Mouse (Mus musculus) neural tube, embryonic 13.5 days (tissue): ENCODE data around the gene Cabs1. TPM values are rescaled to one million over a fixed set of nuclear protein-coding genes. Genes with fewer than 3 reads are reported as not detected.

Source experiments
- ATAC-seq: fragments of 200-750 bp; cut with Nextera tagmentation; 2 replicates; pipeline ENCODE4 v1.8.0; 2017; ENCODE audit warnings: low read depth, mild to moderate bottlenecking, moderate TSS enrichment, moderate library complexity
- H3K27ac ChIP-seq: fragments of 300-500 bp; sonication (generic); replicated peaks from 2 replicates; pipeline ENCODE4 v1.5.1; 2015; ENCODE audit warnings: moderate library complexity, mild to moderate bottlenecking, inconsistent platforms
- H3K27me3 ChIP-seq: fragments of 300-500 bp; sonication (generic); 2 replicates; pipeline ENCODE4 v1.6.1; 2015; ENCODE audit warnings: mild to moderate bottlenecking, inconsistent platforms
- H3K36me3 ChIP-seq: fragments of 300-500 bp; sonication (generic); 2 replicates; pipeline ENCODE4 v1.6.1; 2015; ENCODE audit warnings: mild to moderate bottlenecking, inconsistent platforms
- H3K4me1 ChIP-seq: fragments of 300-500 bp; sonication (generic); replicated peaks from 2 replicates; pipeline ENCODE4 v1.6.1; 2015; ENCODE audit warnings: inconsistent platforms
- H3K4me2 ChIP-seq: fragments of 300-500 bp; sonication (generic); 2 replicates; pipeline ENCODE4 v1.6.1; 2015; ENCODE audit warnings: inconsistent platforms, mild to moderate bottlenecking, moderate library complexity
- H3K4me3 ChIP-seq: fragments of 300-500 bp; sonication (generic); 2 replicates; pipeline ENCODE4 v1.5.1; 2015; ENCODE audit warnings: mild to moderate bottlenecking, inconsistent platforms
- H3K9ac ChIP-seq: fragments of 300-500 bp; sonication (generic); 2 replicates; pipeline ENCODE4 v1.6.1; 2015; ENCODE audit warnings: moderate library complexity, mild to moderate bottlenecking, inconsistent platforms
- H3K9me3 ChIP-seq: fragments of 300-500 bp; sonication (generic); 2 replicates; pipeline ENCODE4 v1.6.1; 2016; ENCODE audit warnings: inconsistent platforms
- WGBS: fragments of 180-500 bp; shearing (Covaris S2); methylation state at CpG from one replicate; pipeline ENCODE4 v1.1.7; 2015; 5-methylcytosine and 5-hydroxymethylcytosine counted together
- polyA plus RNA-seq: library from polyadenylated mRNA; unstranded; fragments of >200 nt; fragmentation: Nextera tagmentation; extraction: Ambion mirVana; gene quantifications from 2 replicates; pipeline ENCODE4 v1.2.1, GENCODE M21; 2015

The Cabs1 gene
- polyA plus RNA-seq, result not detected in 2 replicates

DNA sequence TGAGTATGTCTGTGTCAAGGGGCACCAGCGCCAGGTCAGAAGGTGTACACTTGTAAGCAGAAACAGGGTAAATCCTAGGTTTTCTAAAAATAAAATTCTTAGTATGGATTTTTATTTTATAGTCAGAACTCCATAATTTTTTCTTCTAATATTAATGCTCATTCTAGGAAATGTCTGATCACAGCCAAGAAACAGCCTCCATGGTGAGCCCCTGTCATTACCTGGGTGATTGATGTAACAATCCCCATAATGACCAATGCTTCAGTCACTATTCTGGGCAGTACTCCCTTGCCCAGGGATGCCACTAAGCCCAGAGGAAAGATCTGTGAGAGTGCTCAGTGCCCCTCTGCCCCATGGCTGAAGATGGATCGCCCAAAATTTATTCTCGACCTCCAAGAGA is at the start of gene Cabs1:
Cabs1 (plus strand) TSS at position 301 of the 400 bp plus-strand sequence.
- 83% methylated on average over 3 of the region's 3 CpGs for WGBS

GRCm38 (mm10) chr5:87931603-87932002 is 47.6 kb upstream of the Cabs1 start:
- H3K4me2 ChIP-seq, result no peak overlapping the region
- no peaks in the 10 kb centered on the region for H3K4me1 ChIP-seq
- no peak overlapping the region for H3K4me3 ChIP-seq
- H3K9me3 ChIP-seq, result no peaks in the 10 kb centered on the region
- H3K27me3 ChIP-seq, result no peaks in the 10 kb centered on the region
- H3K36me3 ChIP-seq, result no peaks in the 10 kb centered on the region
- no peak overlapping the region for H3K9ac ChIP-seq
- ATAC-seq, result no peak
- no peak overlapping the region for H3K27ac ChIP-seq
- WGBS, result 53% methylated on average over 1 of the region's 1 CpGs

More for the DNA sequence above, at the start of gene Cabs1:
- Histone ChIP-seq H3K36me3 (no peaks in the 10 kb centered on the region), H3K4me1 (no peaks in the 10 kb centered on the region), H3K27me3 (no peaks in the 10 kb centered on the region), H3K9ac (no peak within 1 kb of the TSS), H3K4me2 (no peak within 1 kb of the TSS), H3K27ac (no peak within 1 kb of the TSS), H3K9me3 (no peaks in the 10 kb centered on the region), H3K4me3 (no peak within 1 kb of the TSS)
- ATAC-seq, result no peak

GRCm38 (mm10) chr5:87940752-87941151 is 38.5 kb upstream of the Cabs1 start:
- ATAC-seq, result no peak
- Histone ChIP-seq H3K9me3 (no peaks in the 10 kb centered on the region), H3K27me3 (no peaks in the 10 kb centered on the region), H3K36me3 (no peaks in the 10 kb centered on the region), H3K4me1 (no peaks in the 10 kb centered on the region), H3K4me3 (no peak overlapping the region), H3K9ac (no peak overlapping the region), H3K27ac (no peak overlapping the region), H3K4me2 (no peak overlapping the region)
- WGBS, result 54% methylated on average over 3 of the region's 3 CpGs

DNA sequence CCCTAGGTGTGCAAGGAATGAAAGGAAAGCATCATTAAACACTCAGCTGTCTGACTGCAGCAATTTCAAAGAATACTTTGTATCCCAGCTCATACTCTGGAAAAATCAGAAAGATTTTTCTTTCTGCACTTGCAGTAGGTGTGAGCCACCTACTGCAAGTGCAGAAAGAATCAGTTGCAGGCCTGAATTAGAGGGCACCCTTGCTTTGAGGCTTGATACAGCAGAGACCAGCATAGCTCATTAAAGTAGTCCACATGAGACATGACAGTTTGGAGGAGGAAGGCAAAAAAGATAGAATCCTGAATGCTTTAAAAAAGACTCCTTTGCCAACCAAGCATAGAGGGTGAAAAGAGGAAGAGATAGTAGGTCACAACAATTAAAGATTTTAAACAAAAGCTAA is 36.7 kb upstream of the Cabs1 start:
- Histone ChIP-seq H3K9ac (no peak overlapping the region), H3K4me3 (no peak overlapping the region), H3K9me3 (no peaks in the 10 kb centered on the region), H3K4me1 (no peaks in the 10 kb centered on the region), H3K36me3 (no peaks in the 10 kb centered on the region), H3K27ac (no peak overlapping the region), H3K27me3 (no peaks in the 10 kb centered on the region), H3K4me2 (no peak overlapping the region)
- ATAC-seq, result no peak

GRCm38 (mm10) chr5:87951836-87952235 is 27.4 kb upstream of the Cabs1 start:
- no peaks in the 10 kb centered on the region for H3K27me3 ChIP-seq
- H3K36me3 ChIP-seq, result no peaks in the 10 kb centered on the region
- H3K4me2 ChIP-seq, result no peak overlapping the region
- no peak for ATAC-seq
- no peak overlapping the region for H3K4me3 ChIP-seq
- H3K4me1 ChIP-seq, result no peaks in the 10 kb centered on the region
- H3K9me3 ChIP-seq, result no peaks in the 10 kb centered on the region
- no peak overlapping the region for H3K9ac ChIP-seq
- H3K27ac ChIP-seq, result no peak overlapping the region

DNA sequence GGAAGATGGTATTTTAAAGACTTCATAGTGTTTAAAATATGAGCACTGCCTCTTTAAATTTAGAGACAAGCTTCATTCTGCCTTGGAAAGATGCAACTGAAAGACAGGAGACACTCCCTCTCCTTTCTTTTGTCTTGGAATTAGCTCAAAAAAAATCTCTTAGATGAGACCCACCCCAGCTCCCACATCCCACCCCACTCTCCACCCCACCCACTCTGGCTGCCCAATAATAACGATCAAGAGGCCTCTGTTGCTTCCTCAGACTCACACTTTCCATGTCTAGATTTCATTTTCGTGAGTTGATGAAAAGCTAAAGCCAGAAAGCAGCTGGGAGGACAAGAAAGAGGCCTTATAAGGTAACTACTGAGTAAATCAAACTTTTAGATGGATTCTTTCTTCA is 10.0 kb upstream of the Cabs1 start, which contains the start of the genes 2310003L06Rik and Gm28434:
2310003L06Rik (plus strand) TSS at position 259 of the 400 bp plus-strand sequence.
Gm28434 (plus strand) TSS at position 317 of the 400 bp plus-strand sequence.
- Histone ChIP-seq H3K36me3 (no peaks in the 10 kb centered on the region), H3K4me2 (no peak within 1 kb of the TSS), H3K9ac (no peak within 1 kb of the TSS), H3K27me3 (no peaks in the 10 kb centered on the region), H3K9me3 (no peaks in the 10 kb centered on the region), H3K4me3 (no peak within 1 kb of the TSS), H3K27ac (no peak within 1 kb of the TSS), H3K4me1 (no peaks in the 10 kb centered on the region)
- ATAC-seq, result no peak
- WGBS, result 64% methylated on average over 2 of the region's 2 CpGs

DNA sequence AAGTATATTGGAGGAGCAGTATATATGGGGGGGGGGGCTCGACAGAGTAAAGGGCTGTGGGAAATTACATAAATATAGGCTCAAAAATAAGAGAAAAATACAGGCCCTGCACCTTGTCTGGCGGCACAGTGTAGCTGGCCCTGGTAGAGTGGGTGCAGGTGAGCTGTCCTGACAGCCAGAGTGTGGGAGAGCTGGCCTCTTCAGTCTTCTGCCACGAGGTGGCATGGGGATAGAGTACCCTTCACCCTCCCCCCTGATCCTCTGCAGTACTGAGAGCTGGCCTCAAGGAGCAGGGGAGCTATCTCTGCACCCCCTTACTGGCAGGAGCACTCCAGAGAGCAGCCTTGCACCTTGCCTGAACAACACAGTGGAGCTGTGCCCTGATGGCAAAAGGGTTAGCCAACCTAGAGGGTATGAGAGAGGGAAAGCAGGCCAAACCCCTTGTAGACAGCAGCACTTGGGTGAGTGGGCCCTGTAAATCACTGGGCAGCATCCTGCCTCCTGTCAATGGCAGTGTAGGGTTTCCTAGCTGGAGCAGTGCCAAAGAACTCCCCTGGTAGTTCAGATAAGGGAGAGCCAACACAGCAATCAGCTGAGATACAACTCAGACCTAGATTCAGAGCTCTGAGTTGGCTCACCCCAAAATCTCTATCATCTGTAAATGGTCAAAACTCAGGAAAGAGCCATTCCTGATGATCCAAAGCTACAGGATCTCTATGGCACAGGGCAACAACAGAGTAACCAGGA is 3.4 kb downstream of the Cabs1 start:
- no peak overlapping the region for H3K27ac ChIP-seq
- WGBS, result 66% methylated on average over 3 of the region's 3 CpGs
- no peak overlapping the region for H3K4me3 ChIP-seq
- H3K4me2 ChIP-seq, result no peak overlapping the region
- no peak overlapping the region for H3K9ac ChIP-seq
- ATAC-seq, result no peak
- H3K9me3 ChIP-seq, result no peaks in the 10 kb centered on the region
- H3K4me1 ChIP-seq, result no peaks in the 10 kb centered on the region
- H3K36me3 ChIP-seq, result no peaks in the 10 kb centered on the region
- H3K27me3 ChIP-seq, result no peaks in the 10 kb centered on the region

- H3K36me3 ChIP-seq, result no peaks in the 10 kb centered on the region
- no peak within 1 kb of the TSS for H3K4me2 ChIP-seq
- 91% methylated on average over 3 of the region's 3 CpGs for WGBS
- H3K27me3 ChIP-seq, result no peaks in the 10 kb centered on the region
- H3K4me1 ChIP-seq, result no peaks in the 10 kb centered on the region
- no peaks in the 10 kb centered on the region for H3K9me3 ChIP-seq
- no peak for ATAC-seq
- H3K9ac ChIP-seq, result no peak within 1 kb of the TSS
- no peak within 1 kb of the TSS for H3K27ac ChIP-seq
- no peak within 1 kb of the TSS for H3K4me3 ChIP-seq
Observed at GRCm38 (mm10) chr5:88002249-88002648, 23.0 kb downstream of the Cabs1 start, which contains the start of gene Smr3a. Smr3a (plus strand) TSS chr5:88002549.

- no peaks in the 10 kb centered on the region for H3K4me1 ChIP-seq
- no peak for ATAC-seq
- H3K27ac ChIP-seq, result no peak overlapping the region
- H3K27me3 ChIP-seq, result no peaks in the 10 kb centered on the region
- no peaks in the 10 kb centered on the region for H3K36me3 ChIP-seq
- H3K9me3 ChIP-seq, result no peaks in the 10 kb centered on the region
- no peak overlapping the region for H3K9ac ChIP-seq
- H3K4me3 ChIP-seq, result no peak overlapping the region
- no peak overlapping the region for H3K4me2 ChIP-seq
Observed at GRCm38 (mm10) chr5:88005241-88005640, 26.0 kb downstream of the Cabs1 start.

Other genes with a start within 250 kb of the Cabs1 start
- gene Csn1s2a, start 204.9 kb upstream of the Cabs1 start, polyA plus RNA-seq, result not detected in 2 replicates
- gene Csn1s2b, start 171.4 kb upstream of the Cabs1 start, polyA plus RNA-seq, result not detected in 2 replicates
- not detected in 2 replicates for gene Prr27, start 153.8 kb upstream of the Cabs1 start, polyA plus RNA-seq
- not detected in 2 replicates for gene Odam, start 94.4 kb upstream of the Cabs1 start, polyA plus RNA-seq
- 0.41 TPM in 1 of 2 replicates, not detected in the other for gene Csn3, start 53.9 kb upstream of the Cabs1 start, polyA plus RNA-seq
- gene 2310003L06Rik, start 10.0 kb upstream of the Cabs1 start, polyA plus RNA-seq, result not detected in 2 replicates
- not detected in 2 replicates for gene Gm28434, start 9.9 kb upstream of the Cabs1 start, polyA plus RNA-seq
- not detected in 2 replicates for gene Smr3a, start 23.1 kb downstream of the Cabs1 start, polyA plus RNA-seq
- not detected in 2 replicates for gene Smr2, start 107.1 kb downstream of the Cabs1 start, polyA plus RNA-seq
- gene Gm11116, start 132.1 kb downstream of the Cabs1 start, polyA plus RNA-seq, result not detected in 2 replicates
- gene Gm11115, start 174.7 kb downstream of the Cabs1 start, polyA plus RNA-seq, result not detected in 2 replicates